ENCODE assay signal across 27 mouse cellular contexts in the genomic region with DNA sequence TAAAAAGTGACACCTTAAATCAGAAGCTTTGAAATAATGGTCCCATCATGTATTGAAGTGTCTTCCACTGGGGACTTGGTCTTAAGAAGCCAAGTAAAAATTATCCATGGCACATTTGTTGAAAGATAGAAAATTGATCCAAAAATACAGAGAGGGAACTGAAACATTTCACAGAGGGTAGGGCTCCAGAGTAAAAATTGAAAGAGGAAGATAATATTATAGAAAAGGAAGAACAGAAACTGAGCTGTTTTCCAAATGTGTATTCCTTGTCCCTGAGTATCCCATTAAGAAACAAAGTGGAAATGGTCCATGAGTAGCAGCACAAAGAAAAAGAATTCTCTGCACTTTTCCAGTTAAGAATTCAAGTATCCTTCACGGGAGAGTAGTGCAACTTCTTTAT. TPM values are rescaled to one million over a fixed set of nuclear protein-coding genes. Genes with fewer than 3 reads are reported as not detected.
DNase-seq lines count a peak whose midpoint lies in the region; ATAC-seq and TF ChIP-seq lines count a peak whose summit lies in the region.
"Had no signal": no experiment of that assay in that cellular context is flagged by ENCODE, and none has a peak within 500 bp of the region (broad histone marks: within the 10 kb centered on the region; RNA-seq: fewer than 3 reads in every experiment).

No protein-coding gene starts in this region.

- in situ Hi-C loops in CH12.LX (cut with MboI; ENCODE audit: low pct_ligation_motif_present, low pct_unique_long_range_greater_than_20kb, low sequenced_read_pairs): no loop called here

- H3K79me2 ChIP-seq in CH12.LX (replicated peaks; ENCODE audit: control insufficient read depth, extremely low read depth, insufficient read depth, poor library complexity, severe bottlenecking): no peaks in the 10 kb centered on the region

- ATAC-seq in granulocyte monocyte progenitor cell, adult 5-6 weeks (replicated peaks; ENCODE audit: poor library complexity, severe bottlenecking): peak; percentile 70
- ATAC-seq in megakaryocyte, adult 5-6 weeks (ENCODE audit: poor library complexity, severe bottlenecking): peak; percentile 69
- no peak for ATAC-seq in hindbrain, embryonic 16.5 days
- ATAC-seq: CD4-positive, CD25-positive, alpha-beta regulatory T cell, adult 4 months; forebrain, embryonic 14.5 days; forebrain, embryonic 16.5 days had no signal

- TF ChIP-seq RAD21 in CH12.LX (IDR thresholded peaks at IDR 0.05; ENCODE audit: low read depth, low read length): no peak

- 88% methylated on average over 1 of the region's 1 CpGs for WGBS in hindbrain, embryonic 16.5 days

- H3K4me2 ChIP-seq in CH12.LX (ENCODE audit: insufficient read depth, low read depth, poor library complexity, severe bottlenecking): no peak overlapping the region
- H3K4me2 ChIP-seq in hindbrain, embryonic 16.5 days (ENCODE audit: low read length): no peak overlapping the region
- H3K4me2 ChIP-seq: embryonic facial prominence, embryonic 13.5 days; embryonic facial prominence, embryonic 15.5 days; forebrain, embryonic 12.5 days had no signal

- H3K36me3 ChIP-seq in CH12.LX (replicated peaks in 1 of 2; ENCODE audit: control insufficient read depth in 1 of 2, insufficient read depth in 1 of 2, low read length in 1 of 2): no peaks in the 10 kb centered on the region
- no peaks in the 10 kb centered on the region for H3K36me3 ChIP-seq in hindbrain, embryonic 16.5 days (ENCODE audit: control insufficient read depth, insufficient read depth, low read length)
- H3K36me3 ChIP-seq: embryonic facial prominence, embryonic 13.5 days; embryonic facial prominence, embryonic 15.5 days; forebrain, embryonic 10.5 days; forebrain, embryonic 12.5 days had no signal

- dilution Hi-C loops in CH12.LX (cut with MboI; ENCODE audit: extremely low pct_ligation_motif_present, extremely low pct_unique_long_range_greater_than_20kb, low sequenced_read_pairs): no loop called here

- no peak overlapping the region for H3K9ac ChIP-seq in CH12.LX (ENCODE audit: insufficient read depth, low read depth)
- no peak overlapping the region for H3K9ac ChIP-seq in hindbrain, embryonic 16.5 days (ENCODE audit: low read depth, low read length)
- H3K9ac ChIP-seq: embryonic facial prominence, embryonic 13.5 days; embryonic facial prominence, embryonic 15.5 days; forebrain, embryonic 12.5 days had no signal

- no peak for DNase-seq in CH12.LX (ENCODE audit: extremely low read depth)
- no peak for DNase-seq in heart, postnatal 25 days (ENCODE audit: low spot score)
- DNase-seq in adrenal gland, adult 2 months: no peak
- no peak for DNase-seq in lung, adult 18-20 months
- DNase-seq: adrenal gland, adult 8-10 months; adrenal gland, postnatal 14 days; adrenal gland, postnatal 36 days; B cell, adult 2 months; cerebellum, adult 11 months; cerebellum, adult 18-20 months; cerebellum, adult 8-10 months; cerebellum, adult 9-11 months; cerebellum, postnatal 14 days; cerebellum, postnatal 36 days; embryo, embryonic 11 days had no signal

- H3K9me3 ChIP-seq in CH12.LX (replicated peaks; ENCODE audit: low read length): no peaks in the 10 kb centered on the region
- H3K9me3 ChIP-seq in hindbrain, embryonic 16.5 days (ENCODE audit: control insufficient read depth, low read length): no peaks in the 10 kb centered on the region
- H3K9me3 ChIP-seq: embryonic facial prominence, embryonic 13.5 days; embryonic facial prominence, embryonic 15.5 days; forebrain, embryonic 10.5 days; forebrain, embryonic 12.5 days had no signal

- intact Hi-C loops in heart, postnatal 25 days (cut with DNase I): no loop called here

- no peak for TF ChIP-seq CTCF in CH12.LX (conservative IDR thresholded peaks at IDR 0.05 in 1 of 2, IDR thresholded peaks at IDR 0.05 in 1 of 2; ENCODE audit: low read depth in 2 of 2, low read length in 2 of 2)

- no peak for TF ChIP-seq POLR2A in CH12.LX (IDR thresholded peaks at IDR 0.05; ENCODE audit: low read depth, low read length)

- H3K27me3 ChIP-seq in CH12.LX (replicated peaks): no peaks in the 10 kb centered on the region
- H3K27me3 ChIP-seq in hindbrain, embryonic 16.5 days (replicated peaks; ENCODE audit: control insufficient read depth, insufficient read depth, low read length): no peaks in the 10 kb centered on the region
- H3K27me3 ChIP-seq: embryonic facial prominence, embryonic 13.5 days; embryonic facial prominence, embryonic 15.5 days; forebrain, embryonic 12.5 days had no signal

- peak; percentile 54 for TF ChIP-seq EP300 in CH12.LX (IDR thresholded peaks at IDR 0.05; ENCODE audit: low read length)

- H3K4me1 ChIP-seq in CH12.LX (ENCODE audit: control insufficient read depth in 1 of 2, insufficient read depth in 2 of 2): peaks cover 0 to 6% of the 10 kb centered on the region in 2 experiments; a peak in 1 of 4 replicates
- no peaks in the 10 kb centered on the region for H3K4me1 ChIP-seq in hindbrain, embryonic 16.5 days (ENCODE audit: control insufficient read depth, insufficient read depth, low read depth, low read length)
- H3K4me1 ChIP-seq: embryonic facial prominence, embryonic 13.5 days; embryonic facial prominence, embryonic 15.5 days; forebrain, embryonic 10.5 days; forebrain, embryonic 12.5 days had no signal

- no peak overlapping the region for H3K27ac ChIP-seq in CH12.LX (ENCODE audit: insufficient read depth, low read depth)
- no peak overlapping the region for H3K27ac ChIP-seq in hindbrain, embryonic 16.5 days (ENCODE audit: low read depth, low read length)
- H3K27ac ChIP-seq: embryonic facial prominence, embryonic 13.5 days; embryonic facial prominence, embryonic 15.5 days; forebrain, embryonic 10.5 days; forebrain, embryonic 12.5 days had no signal

- no peak overlapping the region for H3K4me3 ChIP-seq in CH12.LX (replicated peaks in 1 of 3; ENCODE audit: low read depth in 2 of 3, low read length in 2 of 3, poor library complexity in 1 of 3)
- no peak overlapping the region for H3K4me3 ChIP-seq in hindbrain, embryonic 16.5 days (ENCODE audit: low read length)
- H3K4me3 ChIP-seq: embryonic facial prominence, embryonic 13.5 days; embryonic facial prominence, embryonic 15.5 days; erythroblast, embryonic 14.5 days; forebrain, embryonic 10.5 days; forebrain, embryonic 12.5 days had no signal

TF ChIP-seq in CH12.LX, 34 proteins besides CTCF, POLR2A, EP300 and RAD21:
- TF ChIP-seq USF2 (conservative IDR thresholded peaks at IDR 0.05; ENCODE audit: low read depth, low read length): no peak
- TF ChIP-seq POLR2AphosphoS2 (IDR thresholded peaks at IDR 0.05; ENCODE audit: low read depth, low read length): no peak
- TF ChIP-seq TBP (conservative IDR thresholded peaks at IDR 0.05; ENCODE audit: low read depth, low read length): no peak
- no peak for TF ChIP-seq ZC3H11A (IDR thresholded peaks at IDR 0.05; ENCODE audit: low read depth, low read length)
- no peak for TF ChIP-seq MAZ (IDR thresholded peaks at IDR 0.05; ENCODE audit: low read depth, low read length)
- no peak for TF ChIP-seq MAX (IDR thresholded peaks at IDR 0.05; ENCODE audit: low read length)
- no peak for TF ChIP-seq SMC3 (IDR thresholded peaks at IDR 0.05; ENCODE audit: low read depth, low read length)
- no peak for TF ChIP-seq SIN3A (IDR thresholded peaks at IDR 0.05; ENCODE audit: low read length)
- no peak for TF ChIP-seq NELFE (IDR thresholded peaks at IDR 0.05; ENCODE audit: low read depth, low read length)
- TF ChIP-seq MEF2A (IDR thresholded peaks at IDR 0.05; ENCODE audit: borderline replicate concordance, low read depth, low read length): no peak
- no peak for TF ChIP-seq CHD1 (IDR thresholded peaks at IDR 0.05; ENCODE audit: low read depth, low read length)
- TF ChIP-seq BHLHE40 (IDR thresholded peaks at IDR 0.05; ENCODE audit: low read depth, low read length): no peak
- no peak for TF ChIP-seq GABPA (IDR thresholded peaks at IDR 0.05; ENCODE audit: insufficient replicate concordance, low read depth, low read length)
- no peak for TF ChIP-seq ELF1 (IDR thresholded peaks at IDR 0.05; ENCODE audit: low read depth, low read length)

RNA-seq across cellular contexts. Expression of a gene that starts 11.3 kb away (rescaled TPM):
- total RNA-seq in CH12.LX (2012; rRNA removed): not detected in 2 replicates
- not detected in 2 replicates for total RNA-seq in CH12.LX (2014; rRNA removed)
- polyA plus RNA-seq in CH12.LX (2012; ENCODE audit: insufficient read length, low read depth): not detected in 2 replicates
- total RNA-seq in granulocyte monocyte progenitor cell, adult 5-6 weeks (2014; fragmentation: Nextera tagmentation): 77.9 and 81.0 TPM in 2 replicates
- 132 and 146 TPM in 2 replicates for total RNA-seq in granulocyte monocyte progenitor cell, adult 5-6 weeks (2017)
- 1,125 and 1,272 TPM in 2 replicates for total RNA-seq in megakaryocyte, adult 5-6 weeks (2015)
- 1,533 and 1,632 TPM in 2 replicates for total RNA-seq in megakaryocyte, adult 5-6 weeks (2017)
- 0.18 and 0.42 TPM in 2 replicates for polyA plus RNA-seq in hindbrain, embryonic 16.5 days (2015; fragmentation: Nextera tagmentation; extraction: Ambion mirVana)
- total RNA-seq in heart, postnatal 25 days (2021): 1 to 10 TPM; 1.1 TPM
- 1 to 10 TPM in 1 of 2 experiments, under 1 TPM in 1; 0.95 to 4.4 TPM for total RNA-seq in adrenal gland, adult 2 months (2021)
- 0.43 and 0.55 TPM in 2 replicates for polyA plus RNA-seq in adrenal gland, adult 2 months (2012; rRNA removed)
- total RNA-seq: ES-E14 had no signal
- polyA plus RNA-seq: erythroblast, embryonic 14.5 days had no signal

RNA-seq across cellular contexts. Expression of a gene that starts 30.9 kb away (rescaled TPM):
- total RNA-seq in CH12.LX (2012; rRNA removed) (1.0 and 1.2 TPM in 2 replicates), CH12.LX (2014; rRNA removed) (0.54 and 0.86 TPM in 2 replicates)
- 1.8 and 2.1 TPM in 2 replicates for polyA plus RNA-seq in CH12.LX (2012; ENCODE audit: insufficient read length, low read depth)
- total RNA-seq in granulocyte monocyte progenitor cell, adult 5-6 weeks (2014; fragmentation: Nextera tagmentation): 0.04 and 2.4 TPM in 2 replicates
- total RNA-seq in granulocyte monocyte progenitor cell, adult 5-6 weeks (2017): 0.31 and 0.34 TPM in 2 replicates
- 7.1 and 7.6 TPM in 2 replicates for total RNA-seq in megakaryocyte, adult 5-6 weeks (2015)
- 2.5 and 3.5 TPM in 2 replicates for total RNA-seq in megakaryocyte, adult 5-6 weeks (2017)
- 0.66 and 1.1 TPM in 2 replicates for polyA plus RNA-seq in hindbrain, embryonic 16.5 days (2015; fragmentation: Nextera tagmentation; extraction: Ambion mirVana)
- 1 to 10 TPM; 3.2 to 3.7 TPM for total RNA-seq in heart, postnatal 25 days (2021)
- 1 to 10 TPM; 2.4 to 6.1 TPM for total RNA-seq in adrenal gland, adult 2 months (2021)
- 0.36 and 0.39 TPM in 2 replicates for polyA plus RNA-seq in adrenal gland, adult 2 months (2012; rRNA removed)
- total RNA-seq: ES-E14 had no signal
- polyA plus RNA-seq: erythroblast, embryonic 14.5 days had no signal

Comparison
In these comparisons a context has a peak if more than half of its experiments do, and no peak if none do; other contexts are left out.
1. RNA of a gene that starts 11.3 kb away (total RNA-seq): 1,125 to 1,632 TPM in megakaryocyte, adult 5-6 weeks and 77.9 to 146 TPM in granulocyte monocyte progenitor cell, adult 5-6 weeks; 0.95 to 4.4 TPM in adrenal gland, adult 2 months, 1.1 TPM in heart, postnatal 25 days and not detected in CH12.LX; every median in the first group is over 10 times any median in the second.